17 mouse cellular contexts compared by ENCODE assay signal in genomic region chr4:4510180-4510920, GRCm38 (mm10).
"Had no signal": no experiment of that assay in that cellular context is flagged by ENCODE, and none has a peak within 500 bp of the region (broad histone marks: within the 10 kb centered on the region; RNA-seq: fewer than 3 reads in every experiment).

No protein-coding gene starts in this region.

- ATAC-seq: liver, embryonic 12.5 days; midbrain, embryonic 16.5 days had no signal

- H3K27me3 ChIP-seq: limb, embryonic 13.5 days; liver, embryonic 12.5 days; neural tube, embryonic 13.5 days had no signal

- H3K36me3 ChIP-seq: limb, embryonic 13.5 days; liver, embryonic 12.5 days; midbrain, embryonic 10.5 days; neural tube, embryonic 13.5 days had no signal

- H3K9me3 ChIP-seq: limb, embryonic 13.5 days; liver, embryonic 12.5 days; midbrain, embryonic 10.5 days; neural tube, embryonic 13.5 days had no signal

- H3K4me3 ChIP-seq: layer of hippocampus, adult 2 months; limb, embryonic 13.5 days; liver, embryonic 12.5 days; midbrain, embryonic 10.5 days; neural tube, embryonic 13.5 days had no signal

- H3K9ac ChIP-seq: limb, embryonic 13.5 days; liver, embryonic 12.5 days; lung, embryonic 14.5 days; neural tube, embryonic 13.5 days had no signal

- DNase-seq: kidney, adult 9 months; kidney, postnatal 10 days; kidney, postnatal 4 days; lung, embryonic 14.5 days; lung, postnatal 10 days; lung, postnatal 4 days; retina, postnatal 1 day; right cerebral cortex, postnatal 25 days; thymus, adult 2 months; thymus, postnatal 36 days had no signal

- H3K4me2 ChIP-seq: limb, embryonic 13.5 days; liver, embryonic 12.5 days; lung, embryonic 14.5 days; neural tube, embryonic 13.5 days had no signal

- H3K4me1 ChIP-seq: liver, embryonic 12.5 days; midbrain, embryonic 10.5 days; neural tube, embryonic 13.5 days had no signal

- H3K27ac ChIP-seq: layer of hippocampus, adult 2 months; limb, embryonic 13.5 days; liver, embryonic 12.5 days; midbrain, embryonic 10.5 days; neural tube, embryonic 13.5 days; stomach, postnatal 0 days had no signal
